In the genomic region with DNA sequence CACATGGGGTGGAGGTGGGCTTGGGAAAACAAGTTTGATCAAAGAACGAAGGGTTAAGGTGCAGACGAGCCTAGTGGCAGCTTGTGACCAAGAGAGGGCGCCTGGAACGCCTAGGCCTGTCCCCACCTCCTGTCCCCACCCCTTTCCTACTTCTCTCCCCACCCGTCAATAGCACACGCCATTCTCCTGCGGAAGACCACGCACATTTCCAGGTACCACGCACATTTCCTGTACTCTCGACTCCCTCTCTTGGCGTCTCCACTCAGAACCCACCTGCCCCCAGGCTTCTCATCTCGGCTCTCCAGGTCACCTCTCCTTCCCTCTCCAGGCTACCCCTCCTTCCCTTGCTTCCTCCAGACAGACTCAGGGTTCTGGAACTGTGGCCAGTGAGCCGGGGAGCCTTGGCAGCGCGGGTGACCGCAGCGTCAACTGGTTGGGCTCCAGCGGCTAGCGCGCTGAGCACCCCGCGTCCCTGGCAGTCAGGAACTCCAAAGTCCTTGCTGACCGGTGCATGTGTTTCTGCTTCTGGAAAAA, we compare ENCODE assay signal across 8 mouse cellular contexts. TPM values are rescaled to one million over a fixed set of nuclear protein-coding genes. Genes with fewer than 3 reads are reported as not detected.
DNase-seq lines count a peak whose midpoint lies in the region; ATAC-seq and TF ChIP-seq lines count a peak whose summit lies in the region.

No protein-coding gene starts in this region.

- peak overlapping the region; percentile 57 for H3K9ac ChIP-seq in forebrain, postnatal 0 days
- peak overlapping the region; percentile 24; the same call in 1 of the 2 replicates for H3K9ac ChIP-seq in hindbrain, embryonic 11.5 days (ENCODE audit: low read depth, low read length)

- no peaks in the 10 kb centered on the region for H3K36me3 ChIP-seq in forebrain, postnatal 0 days (ENCODE audit: insufficient read depth)
- H3K36me3 ChIP-seq in hindbrain, embryonic 11.5 days (ENCODE audit: control insufficient read depth, insufficient read depth, low read length), result no peaks in the 10 kb centered on the region

- H3K4me1 ChIP-seq in forebrain, postnatal 0 days (ENCODE audit: insufficient read depth), result peaks cover 26% of the 10 kb centered on the region
- peaks cover 14% of the 10 kb centered on the region for H3K4me1 ChIP-seq in hindbrain, embryonic 11.5 days (replicated peaks; ENCODE audit: control insufficient read depth, insufficient read depth, low read length)

- WGBS in forebrain, postnatal 0 days, result 3% methylated on average over 23 of the region's 23 CpGs
- WGBS in hindbrain, embryonic 11.5 days, result 1% methylated on average over 23 of the region's 23 CpGs

- H3K27me3 ChIP-seq in forebrain, postnatal 0 days (ENCODE audit: insufficient read depth, low read length), result no peaks in the 10 kb centered on the region
- no peaks in the 10 kb centered on the region for H3K27me3 ChIP-seq in hindbrain, embryonic 11.5 days (ENCODE audit: control insufficient read depth, insufficient read depth, low read length)

- DNase-seq in NIH3T3 (ENCODE audit: low read depth), result peak; percentile 49
- DNase-seq in cerebellum, adult 18-20 months, result peak; percentile 85 to 88
- DNase-seq in forebrain, postnatal 0 days, result peak; percentile 83
- peak; percentile 75 for DNase-seq in hindbrain, embryonic 11.5 days (ENCODE audit: low spot score)
- peak; percentile 46 to 59 for DNase-seq in layer of hippocampus, postnatal 25 days (ENCODE audit: extremely low spot score in 1 of 2, low spot score in 1 of 2)
- peak; percentile 90 for DNase-seq in lung, postnatal 36 days
- peak; percentile 77 for DNase-seq in ovary, postnatal 36 days (ENCODE audit: low spot score)
- DNase-seq in urinary bladder, postnatal 36 days (ENCODE audit: low spot score in 2 of 2), result peak; percentile 68 to 69

- H3K4me2 ChIP-seq in forebrain, postnatal 0 days (ENCODE audit: low read depth), result peak overlapping the region; percentile 82
- peak overlapping the region; percentile 50 for H3K4me2 ChIP-seq in hindbrain, embryonic 11.5 days (replicated peaks; ENCODE audit: low read depth, low read length)

- peak; percentile 78 for ATAC-seq in forebrain, postnatal 0 days
- ATAC-seq in hindbrain, embryonic 11.5 days (ENCODE audit: low FRiP score), result peak; percentile 38; the same call in 1 of the 2 replicates

- peak; percentile 78 for TF ChIP-seq CTCF in forebrain, postnatal 0 days (IDR thresholded peaks at IDR 0.05; ENCODE audit: low read depth)

- H3K4me3 ChIP-seq in forebrain, postnatal 0 days (ENCODE audit: low read depth, low read length), result peak overlapping the region; percentile 55
- peak overlapping the region; percentile 23 for H3K4me3 ChIP-seq in hindbrain, embryonic 11.5 days (ENCODE audit: low read depth, low read length)

- peak overlapping the region; percentile 54; the same call in 1 of the 2 replicates for H3K27ac ChIP-seq in forebrain, postnatal 0 days (ENCODE audit: low read depth, low read length)
- H3K27ac ChIP-seq in hindbrain, embryonic 11.5 days (ENCODE audit: low read depth, low read length), result no peak overlapping the region

- no peaks in the 10 kb centered on the region for H3K9me3 ChIP-seq in forebrain, postnatal 0 days (ENCODE audit: low read length)
- H3K9me3 ChIP-seq in hindbrain, embryonic 11.5 days (ENCODE audit: control insufficient read depth, low read length), result no peaks in the 10 kb centered on the region

RNA-seq across cellular contexts. Expression of a gene that starts 1.1 kb away (rescaled TPM):
- 54.4 and 63.2 TPM in 2 replicates for total RNA-seq in forebrain, postnatal 0 days (2014; rRNA removed)
- 84.1 and 87.1 TPM in 2 replicates for polyA plus RNA-seq in forebrain, postnatal 0 days (2015; fragmentation: Nextera tagmentation; extraction: Ambion mirVana)
- polyA plus RNA-seq in hindbrain, embryonic 11.5 days (2014; fragmentation: Nextera tagmentation; extraction: Ambion mirVana), result 31.2 and 34.7 TPM in 2 replicates
- total RNA-seq in layer of hippocampus, postnatal 25 days (2021), result 10 to 100 TPM; 38.2 to 41.5 TPM

RNA-seq across cellular contexts. Expression of a gene that starts 1.3 kb away (rescaled TPM):
- total RNA-seq in forebrain, postnatal 0 days (2014; rRNA removed), result 10.5 and 13.8 TPM in 2 replicates
- polyA plus RNA-seq in forebrain, postnatal 0 days (2015; fragmentation: Nextera tagmentation; extraction: Ambion mirVana), result 7.6 and 8.8 TPM in 2 replicates
- polyA plus RNA-seq in hindbrain, embryonic 11.5 days (2014; fragmentation: Nextera tagmentation; extraction: Ambion mirVana), result 4.2 and 6.0 TPM in 2 replicates
- total RNA-seq in layer of hippocampus, postnatal 25 days (2021), result 10 to 100 TPM in 1 of 2 experiments, 1 to 10 TPM in 1; 9.9 to 12.6 TPM

RNA-seq across cellular contexts. Expression of a gene that starts 4.5 kb away (rescaled TPM):
- total RNA-seq in forebrain, postnatal 0 days (2014; rRNA removed), result 454 and 602 TPM in 2 replicates
- 251 and 273 TPM in 2 replicates for polyA plus RNA-seq in forebrain, postnatal 0 days (2015; fragmentation: Nextera tagmentation; extraction: Ambion mirVana)
- 222 and 249 TPM in 2 replicates for polyA plus RNA-seq in hindbrain, embryonic 11.5 days (2014; fragmentation: Nextera tagmentation; extraction: Ambion mirVana)
- 100 to 1,000 TPM; 178 to 202 TPM for total RNA-seq in layer of hippocampus, postnatal 25 days (2021)

RNA-seq across cellular contexts. Expression of a gene that starts 10.4 kb away (rescaled TPM):
- total RNA-seq in forebrain, postnatal 0 days (2014; rRNA removed), result 12.9 and 18.1 TPM in 2 replicates
- polyA plus RNA-seq in forebrain, postnatal 0 days (2015; fragmentation: Nextera tagmentation; extraction: Ambion mirVana), result 20.5 and 21.0 TPM in 2 replicates
- 26.4 and 30.3 TPM in 2 replicates for polyA plus RNA-seq in hindbrain, embryonic 11.5 days (2014; fragmentation: Nextera tagmentation; extraction: Ambion mirVana)
- total RNA-seq in layer of hippocampus, postnatal 25 days (2021), result 10 to 100 TPM; 12.6 to 13.1 TPM

RNA-seq across cellular contexts. Expression of a gene that starts 17.2 kb away (rescaled TPM):
- 1.5 and 1.8 TPM in 2 replicates for total RNA-seq in forebrain, postnatal 0 days (2014; rRNA removed)
- polyA plus RNA-seq in forebrain, postnatal 0 days (2015; fragmentation: Nextera tagmentation; extraction: Ambion mirVana), result 2.3 and 3.0 TPM in 2 replicates
- 0.22 and 0.29 TPM in 2 replicates for polyA plus RNA-seq in hindbrain, embryonic 11.5 days (2014; fragmentation: Nextera tagmentation; extraction: Ambion mirVana)
- 10 to 100 TPM; 14.0 to 14.7 TPM for total RNA-seq in layer of hippocampus, postnatal 25 days (2021)
